Mouse (Mus musculus) ES-Bruce4 (cell line): ENCODE measurements around the gene Gm2012. TPM values are rescaled to one million over a fixed set of nuclear protein-coding genes. Genes with fewer than 3 reads are reported as not detected.
"Not testable (repeated sequence)": the region's sequence is repeated elsewhere in the genome, so short reads cannot be mapped to it uniquely, and the experiment has no call there.

Experiments used
- H3K27ac ChIP-seq: 2 replicates; pipeline ENCODE4 v1.5.1; 2012; ENCODE audit warnings: low read length, inconsistent platforms; ENCODE audit not compliant: insufficient read depth
- H3K27me3 ChIP-seq: 2 replicates; pipeline ENCODE4 v1.6.1; 2012; ENCODE audit warnings: mild to moderate bottlenecking, low read length, inconsistent platforms; ENCODE audit not compliant: control insufficient read depth, poor library complexity, insufficient read depth, severe bottlenecking
- H3K36me3 ChIP-seq: 2 replicates; pipeline ENCODE4 v1.6.1; 2012; ENCODE audit warnings: inconsistent platforms, mild to moderate bottlenecking, low read length, moderate library complexity; ENCODE audit not compliant: control insufficient read depth, poor library complexity, insufficient read depth, severe bottlenecking
- H3K4me1 ChIP-seq: one replicate; pipeline ENCODE4 v1.8.1; 2011; ENCODE audit warnings: low read length; ENCODE audit not compliant: control insufficient read depth, insufficient read depth
- H3K4me3 ChIP-seq: 2 replicates; pipeline ENCODE4 v1.5.1; 2011; ENCODE audit warnings: low read depth, mild to moderate bottlenecking, low read length
- H3K9ac ChIP-seq: 2 replicates; pipeline ENCODE4 v1.6.1; 2012; ENCODE audit warnings: low read depth, mild to moderate bottlenecking, inconsistent platforms; ENCODE audit not compliant: poor library complexity, severe bottlenecking
- H3K9me3 ChIP-seq: replicated peaks from 2 replicates; pipeline ENCODE4 v1.6.1; 2012; ENCODE audit warnings: mild to moderate bottlenecking, low read length, inconsistent platforms; ENCODE audit not compliant: control insufficient read depth, poor library complexity, insufficient read depth, severe bottlenecking
- polyA plus RNA-seq: library from polyadenylated mRNA; stranded (reverse); fragments of >200 nt; gene quantifications from 2 replicates; pipeline ENCODE4 v1.2.4, GENCODE M21; 2011; ENCODE audit warnings: low read depth; ENCODE audit not compliant: missing spikeins, insufficient read depth, insufficient read length

Gm2012 gene
- polyA plus RNA-seq = not detected in 2 replicates

DNA sequence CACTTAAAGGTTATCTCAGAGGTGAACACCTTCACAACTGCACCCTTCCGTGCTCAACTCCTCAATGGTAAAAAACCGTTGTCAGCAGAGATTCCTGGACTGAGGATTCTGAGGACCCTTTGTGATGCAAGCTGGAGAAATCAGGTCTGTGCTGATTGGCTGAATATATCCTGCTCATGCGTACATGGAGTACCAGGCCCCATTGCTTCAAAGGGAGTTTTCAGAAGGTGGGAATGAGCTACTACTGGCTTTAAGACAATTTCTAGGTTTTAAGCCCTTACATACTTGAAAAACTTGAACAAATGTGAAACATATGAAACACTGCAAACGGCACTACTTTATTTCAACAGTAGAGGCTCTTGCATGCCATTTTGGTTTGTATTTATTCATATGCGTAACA lies at the start of gene Gm2012:
Gm2012 (minus strand) TSS at position 101 of the 400 bp plus-strand sequence.
- not testable (repeated sequence) for H3K4me1 ChIP-seq, H3K9ac ChIP-seq, H3K36me3 ChIP-seq, H3K27ac ChIP-seq, H3K4me3 ChIP-seq, H3K27me3 ChIP-seq, H3K9me3 ChIP-seq

DNA sequence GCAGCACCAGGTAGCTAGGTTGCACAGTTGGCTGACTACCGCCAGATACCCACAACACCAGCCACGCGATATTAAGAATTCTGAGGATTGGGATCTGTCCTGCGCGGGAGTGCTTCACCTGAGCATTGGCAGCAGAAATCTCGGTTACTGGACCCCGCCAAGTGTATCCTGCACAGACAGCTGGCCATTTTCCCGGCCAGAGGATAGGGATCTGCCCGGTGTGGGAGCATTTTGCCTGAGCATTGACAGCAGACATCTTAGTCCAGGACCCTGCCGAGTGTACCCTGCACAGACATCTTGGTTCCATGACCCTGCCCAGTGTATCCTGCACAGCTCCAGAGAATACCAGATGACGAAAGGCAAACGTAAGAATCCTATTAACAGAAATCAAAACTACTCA lies 72.0 kb downstream of the Gm2012 start:
- H3K9me3 ChIP-seq, H3K36me3 ChIP-seq, H3K27me3 ChIP-seq, H3K4me1 ChIP-seq, H3K9ac ChIP-seq, H3K4me3 ChIP-seq, H3K27ac ChIP-seq: not testable (repeated sequence)

Other genes starting within 250 kb of the Gm2012 start
- gene Gm5168, start 180.3 kb downstream of the Gm2012 start, polyA plus RNA-seq = not detected in 2 replicates
- not detected in 2 replicates for gene Gm2030, start 78.7 kb upstream of the Gm2012 start, polyA plus RNA-seq